Mouse (Mus musculus) kidney, postnatal 0 days (tissue): ENCODE results near the gene Bbs9. TPM values are rescaled to one million over a fixed set of nuclear protein-coding genes. Genes with fewer than 3 reads are reported as not detected.
A peak's percentile ranks its signal among the peaks of the same experiment; 100 is the strongest.

Experiments
- ATAC-seq: fragments of 200-750 bp; cut with Nextera tagmentation; replicated peaks from 2 replicates; pipeline ENCODE4 v1.8.0; 2017; ENCODE audit warnings: low read depth, moderate number of reproducible peaks, moderate TSS enrichment, moderate library complexity; ENCODE audit not compliant: low FRiP score
- DNase-seq: peaks from one replicate; pipeline ENCODE4 v3.0.0-alpha.2; 2016; ENCODE audit warnings: low spot score
- H3K27ac ChIP-seq: fragments of 300-500 bp; sonication (generic); 2 replicates; pipeline ENCODE4 v1.5.1; 2014; ENCODE audit warnings: mild to moderate bottlenecking
- H3K27me3 ChIP-seq: fragments of 300-500 bp; sonication (generic); 2 replicates; pipeline ENCODE4 v1.6.1; 2014; ENCODE audit warnings: low read length, mixed read lengths; ENCODE audit not compliant: insufficient read depth
- H3K36me3 ChIP-seq: fragments of 300-500 bp; sonication (generic); 2 replicates; pipeline ENCODE4 v1.6.1; 2014; ENCODE audit warnings: low read length, mixed read lengths; ENCODE audit not compliant: insufficient read depth
- H3K4me1 ChIP-seq: fragments of 300-500 bp; sonication (generic); replicated peaks from 2 replicates; pipeline ENCODE4 v1.6.1; 2014; ENCODE audit warnings: antibody characterized with exemption, low read length, mixed read lengths; ENCODE audit not compliant: insufficient read depth
- H3K4me2 ChIP-seq: fragments of 300-500 bp; sonication (generic); 2 replicates; pipeline ENCODE4 v1.6.1; 2014; ENCODE audit warnings: mild to moderate bottlenecking, low read length, moderate library complexity, mixed read lengths
- H3K4me3 ChIP-seq: fragments of 300-500 bp; sonication (generic); replicated peaks from 2 replicates; pipeline ENCODE4 v1.5.1; 2014; ENCODE audit warnings: low read depth, low read length
- H3K9ac ChIP-seq: fragments of 300-500 bp; sonication (generic); 2 replicates; pipeline ENCODE4 v1.6.1; 2014; ENCODE audit warnings: low read depth, low read length
- H3K9me3 ChIP-seq: fragments of 300-500 bp; sonication (generic); replicated peaks from 2 replicates; pipeline ENCODE4 v1.6.1; 2016; ENCODE audit warnings: low read length, inconsistent platforms, mixed read lengths
- CTCF ChIP-seq: IDR thresholded peaks from 2 replicates; pipeline ENCODE4 v1.5.1; 2016; ENCODE audit warnings: antibody characterized with exemption, low read depth, mild to moderate bottlenecking, moderate library complexity
- WGBS: fragments of 180-500 bp; shearing (Covaris S2); extraction: QIAGEN DNeasy Blood & Tissue Kit; methylation state at CpG from one replicate; pipeline ENCODE4 v1.1.7; 2014; 5-methylcytosine and 5-hydroxymethylcytosine counted together
- polyA plus RNA-seq: library from polyadenylated mRNA; unstranded; fragments of >200 nt; fragmentation: Nextera tagmentation; extraction: Ambion mirVana; gene quantifications from 2 replicates; pipeline ENCODE4 v1.2.1, GENCODE M21; 2015

The Bbs9 gene
- polyA plus RNA-seq, 1 experiment from 2014 or later = 10.1 TPM

DNA sequence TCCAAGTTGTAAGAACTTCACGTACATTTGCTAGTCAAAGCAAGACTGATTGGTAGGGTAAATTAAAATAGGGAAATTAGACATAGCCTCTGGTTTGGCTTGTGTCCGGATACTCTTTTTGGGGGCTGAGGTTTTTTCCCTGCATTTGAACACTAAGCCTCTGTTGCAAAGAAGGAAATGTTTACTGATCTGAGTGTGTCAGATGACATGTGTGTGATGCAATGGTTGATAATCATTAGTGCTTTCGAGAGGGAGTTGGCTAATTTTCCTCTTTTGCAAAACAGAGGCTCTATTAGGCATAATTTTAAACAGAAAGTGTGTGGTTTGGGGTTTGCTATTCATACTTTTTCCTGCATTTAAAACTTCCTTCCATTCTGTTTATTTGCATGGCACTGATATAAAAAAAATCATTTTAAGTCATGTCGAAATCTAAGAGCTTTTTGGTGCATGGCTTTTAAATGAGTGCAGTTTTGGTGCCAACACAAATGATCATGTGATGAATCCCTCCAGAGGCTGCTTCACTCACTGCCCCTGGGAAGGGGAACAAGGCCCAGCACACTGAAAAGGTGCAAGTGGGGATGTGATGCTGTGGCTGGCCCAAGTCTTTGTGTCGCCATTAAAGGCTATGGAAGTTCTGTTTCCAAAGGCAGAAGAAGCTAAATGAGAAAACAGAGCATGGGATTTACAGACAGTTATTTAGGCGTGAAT lies 211.4 kb downstream of the Bbs9 start:
- H3K27me3 ChIP-seq = no peaks in the 10 kb centered on the region
- no peak for DNase-seq
- TF ChIP-seq CTCF = no peak
- H3K4me1 ChIP-seq = no peaks in the 10 kb centered on the region
- H3K4me2 ChIP-seq = no peak overlapping the region
- no peak overlapping the region for H3K9ac ChIP-seq
- no peaks in the 10 kb centered on the region for H3K36me3 ChIP-seq
- no peak overlapping the region for H3K4me3 ChIP-seq
- ATAC-seq = no peak
- H3K27ac ChIP-seq = no peak overlapping the region
- WGBS = 86% methylated on average over 6 of the region's 6 CpGs
- H3K9me3 ChIP-seq = no peaks in the 10 kb centered on the region

DNA sequence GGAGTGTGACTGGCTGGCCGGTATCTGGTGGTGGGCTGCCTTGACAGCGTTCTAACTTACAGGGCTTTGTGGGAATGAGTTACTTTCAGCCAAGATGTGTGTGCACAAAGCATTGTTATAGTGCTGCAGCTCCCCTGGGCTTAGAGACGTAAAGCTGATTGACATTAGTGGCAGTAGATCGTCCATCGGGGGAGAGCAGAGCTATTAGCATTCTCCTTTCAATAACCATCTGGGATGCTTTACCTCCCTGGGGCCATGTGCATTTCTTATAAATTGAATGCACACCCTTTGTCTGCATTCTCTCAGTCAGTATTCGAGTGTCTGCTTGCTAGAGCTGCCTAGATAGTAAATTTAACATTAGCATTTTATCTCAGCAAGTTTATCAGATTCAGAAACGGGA lies 214.7 kb downstream of the Bbs9 start:
- 56% methylated on average over 7 of the region's 7 CpGs for WGBS

DNA sequence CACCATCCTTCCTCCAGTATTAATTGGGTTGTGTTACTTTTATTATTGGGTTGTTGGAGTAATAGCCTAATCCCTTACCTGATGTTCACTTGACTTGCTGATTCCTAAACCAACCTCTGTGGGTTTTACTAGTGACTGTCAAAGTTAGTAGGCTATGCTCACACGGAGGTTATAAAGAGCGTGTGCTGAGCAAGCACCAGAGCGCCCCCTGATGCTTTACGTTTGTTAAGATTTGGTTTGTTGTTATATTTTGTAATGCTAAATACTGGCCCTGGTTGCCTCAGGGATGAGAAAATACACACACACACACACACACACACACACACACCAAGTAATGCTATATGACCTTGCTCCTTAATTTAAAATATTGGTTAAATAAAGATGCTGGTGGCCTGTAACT lies 219.9 kb downstream of the Bbs9 start:
- H3K36me3 ChIP-seq = no peaks in the 10 kb centered on the region
- 87% methylated on average over 4 of the region's 4 CpGs for WGBS
- DNase-seq (no peak), ATAC-seq (no peak)
- no peaks in the 10 kb centered on the region; the same call in 1 of the 2 replicates for H3K9me3 ChIP-seq
- H3K4me2 ChIP-seq = no peak overlapping the region
- no peak overlapping the region for H3K4me3 ChIP-seq
- no peaks in the 10 kb centered on the region for H3K4me1 ChIP-seq
- H3K27ac ChIP-seq = no peak overlapping the region
- no peaks in the 10 kb centered on the region for H3K27me3 ChIP-seq
- H3K9ac ChIP-seq = no peak overlapping the region
- no peak for TF ChIP-seq CTCF

More for the DNA sequence above, 214.7 kb downstream of the Bbs9 start:
- TF ChIP-seq CTCF = no peak
- Histone ChIP-seq H3K4me2 (no peak overlapping the region), H3K4me3 (no peak overlapping the region), H3K27me3 (no peaks in the 10 kb centered on the region), H3K36me3 (no peaks in the 10 kb centered on the region), H3K4me1 (no peaks in the 10 kb centered on the region), H3K9me3 (no peaks in the 10 kb centered on the region), H3K27ac (no peak overlapping the region), H3K9ac (no peak overlapping the region)
- DNase-seq (no peak), ATAC-seq (no peak)

DNA sequence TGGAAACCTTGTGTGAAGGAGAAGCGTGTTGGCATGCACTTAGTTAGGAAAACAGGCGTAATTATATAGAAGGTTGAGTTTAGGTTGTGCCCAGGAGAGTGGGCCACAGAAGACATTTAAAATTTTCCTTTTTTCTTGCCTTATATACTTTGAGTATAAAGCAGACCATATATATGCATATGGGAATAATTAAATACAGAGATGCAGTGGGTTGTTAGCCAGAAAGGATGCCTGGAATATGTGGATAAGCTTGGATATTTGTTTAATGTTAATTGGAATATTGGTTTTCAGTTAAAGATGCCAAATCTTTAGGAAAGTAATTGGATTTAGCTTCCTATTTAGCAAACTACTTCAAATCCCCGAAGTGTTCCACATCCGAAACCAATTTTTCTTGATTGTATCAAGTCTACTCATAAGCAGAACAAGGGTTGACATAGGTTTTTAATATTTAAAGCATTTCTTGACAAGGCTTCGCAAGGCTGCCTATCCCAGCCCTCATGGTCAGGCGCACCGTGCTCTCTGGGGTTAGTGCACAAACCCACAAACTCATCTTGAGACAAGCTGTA lies 221.4 kb downstream of the Bbs9 start:
- ATAC-seq (no peak), DNase-seq (no peak)
- Histone ChIP-seq H3K9me3 (no peaks in the 10 kb centered on the region; the same call in 1 of the 2 replicates), H3K36me3 (no peaks in the 10 kb centered on the region), H3K4me1 (no peaks in the 10 kb centered on the region), H3K4me3 (no peak overlapping the region), H3K27me3 (no peaks in the 10 kb centered on the region), H3K27ac (no peak overlapping the region), H3K9ac (no peak overlapping the region), H3K4me2 (no peak overlapping the region)
- 93% methylated on average over 7 of the region's 7 CpGs for WGBS
- TF ChIP-seq CTCF = no peak

DNA sequence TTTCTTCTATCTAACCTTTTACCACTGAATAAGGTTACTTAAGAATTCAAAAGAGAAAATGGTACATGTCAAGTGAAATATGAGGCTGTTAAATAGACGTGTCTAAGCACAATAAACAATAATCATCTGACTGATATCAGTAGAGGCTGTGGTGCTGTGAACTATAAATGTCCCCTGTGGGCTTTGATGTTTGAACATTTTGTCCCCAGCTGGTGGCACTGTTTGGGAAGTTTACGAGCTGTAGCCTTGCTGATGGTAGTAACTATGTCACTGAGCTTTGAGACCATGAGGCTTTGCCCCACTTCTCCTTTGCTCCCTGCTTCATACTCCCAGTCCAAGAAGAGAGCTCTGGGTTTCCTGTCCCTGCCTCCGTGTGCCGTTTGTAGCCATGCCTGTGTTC lies 222.3 kb downstream of the Bbs9 start:
- H3K9ac ChIP-seq = no peak overlapping the region
- no peaks in the 10 kb centered on the region for H3K4me1 ChIP-seq
- ATAC-seq = no peak
- DNase-seq = no peak
- H3K4me2 ChIP-seq = no peak overlapping the region
- no peaks in the 10 kb centered on the region for H3K27me3 ChIP-seq
- no peaks in the 10 kb centered on the region for H3K36me3 ChIP-seq
- 38% methylated on average over 4 of the region's 4 CpGs for WGBS
- H3K4me3 ChIP-seq = no peak overlapping the region
- peak; percentile 39 for TF ChIP-seq CTCF
- no peak overlapping the region for H3K27ac ChIP-seq
- no peaks in the 10 kb centered on the region; the same call in 1 of the 2 replicates for H3K9me3 ChIP-seq

GRCm38 (mm10) chr9:22698501-22698900 lies 223.0 kb downstream of the Bbs9 start:
- no peak overlapping the region for H3K9ac ChIP-seq
- DNase-seq (no peak), ATAC-seq (no peak)
- no peak for TF ChIP-seq CTCF
- no peak overlapping the region for H3K27ac ChIP-seq
- H3K36me3 ChIP-seq = no peaks in the 10 kb centered on the region
- 27% methylated on average over 1 of the region's 1 CpGs for WGBS
- no peaks in the 10 kb centered on the region for H3K4me1 ChIP-seq
- no peaks in the 10 kb centered on the region; the same call in 1 of the 2 replicates for H3K9me3 ChIP-seq
- no peak overlapping the region for H3K4me3 ChIP-seq
- no peak overlapping the region for H3K4me2 ChIP-seq
- H3K27me3 ChIP-seq = no peaks in the 10 kb centered on the region
